Mouse (Mus musculus): ENCODE measurements around the gene Cdk11b. TPM values are rescaled to one million over a fixed set of nuclear protein-coding genes. Genes with fewer than 3 reads are reported as not detected.
A peak's percentile ranks its signal among the peaks of the same experiment; 100 is the strongest.

The Cdk11b gene
- total and polyA plus RNA-seq, 3 experiments: 56.6 to 249 (median 113) TPM

GRCm38 (mm10) chr4:155660641-155661040 is 36.0 kb downstream of the Cdk11b start:
- H3K27ac ChIP-seq (ENCODE audit: control insufficient read depth, low read depth, low read length): no peak overlapping the region
- H3K36me3 ChIP-seq (ENCODE audit: control insufficient read depth in 1 of 2, insufficient read depth in 2 of 2, low read length in 2 of 2): no peaks in the 10 kb centered on the region; a peak in 1 of 4 replicates
- H3K4me3 ChIP-seq (ENCODE audit: control insufficient read depth in 1 of 2, insufficient read depth in 1 of 2, low read depth in 2 of 2, low read length in 2 of 2): no peak overlapping the region
- peak; percentile 52 for DNase-seq (ENCODE audit: low read depth, low spot score)
- no peaks in the 10 kb centered on the region for H3K79me2 ChIP-seq (ENCODE audit: control insufficient read depth, insufficient read depth, low read length, poor library complexity)
- no peak overlapping the region for H3K9ac ChIP-seq (ENCODE audit: control insufficient read depth, low read depth, low read length, poor library complexity, severe bottlenecking)
- no peaks in the 10 kb centered on the region for H3K27me3 ChIP-seq (ENCODE audit: control insufficient read depth in 1 of 2, insufficient read depth in 2 of 2, low read length in 2 of 2)
- peaks cover 0 to 8% of the 10 kb centered on the region in 2 experiments; a peak in 1 of 4 replicates for H3K4me1 ChIP-seq (ENCODE audit: control insufficient read depth in 1 of 2, insufficient read depth in 2 of 2, low read length in 2 of 2)
- 0 out of 4 replicates have a peak, but pooled peaks of 1 of the 2 experiments have one; percentile 17 for TF ChIP-seq POLR2A (IDR thresholded peaks at IDR 0.05; ENCODE audit: control insufficient read depth in 1 of 2, insufficient read depth in 1 of 2, low read depth in 1 of 2, low read length in 2 of 2, poor library complexity in 1 of 2)
- TF ChIP-seq EP300 (IDR thresholded peaks at IDR 0.05; ENCODE audit: low read depth in 1 of 2, low read length in 2 of 2): 0 out of 4 replicates have a peak, but pooled peaks of 1 of the 2 experiments have one; percentile 5
- TF ChIP-seq ZMIZ1 (IDR thresholded peaks at IDR 0.05; ENCODE audit: low read depth, low read length): no peak
- TF ChIP-seq UBTF (IDR thresholded peaks at IDR 0.05; ENCODE audit: borderline replicate concordance, insufficient read depth, low read depth, low read length): no peak
- TF ChIP-seq SIN3A (IDR thresholded peaks at IDR 0.05; ENCODE audit: low read length): no peak
- H3K9me3 ChIP-seq (replicated peaks; ENCODE audit: insufficient read depth, low read length): no peaks in the 10 kb centered on the region

GRCm38 (mm10) chr4:155666903-155667302 is 42.2 kb downstream of the Cdk11b start:
- H3K4me3 ChIP-seq (ENCODE audit: control insufficient read depth in 1 of 2, insufficient read depth in 1 of 2, low read depth in 2 of 2, low read length in 2 of 2): no peak overlapping the region

GRCm38 (mm10) chr4:155668689-155669597 is 44.3 kb downstream of the Cdk11b start, which contains the start of gene Mib2:
Gene Mib2, minus strand, starts transcription at chr4:155669198.
- H3K79me2 ChIP-seq (ENCODE audit: control insufficient read depth, insufficient read depth, low read length, poor library complexity): peaks cover 5% of the 10 kb centered on the region; the same call in 1 of the 2 replicates
- peak within 1 kb of the TSS; percentile 85 for H3K9ac ChIP-seq (ENCODE audit: control insufficient read depth, low read depth, low read length, poor library complexity, severe bottlenecking)
- H3K4me3 ChIP-seq (ENCODE audit: control insufficient read depth in 1 of 2, insufficient read depth in 1 of 2, low read depth in 2 of 2, low read length in 2 of 2): peak within 1 kb of the TSS; percentile 93 to 98
- H3K4me1 ChIP-seq (ENCODE audit: control insufficient read depth in 1 of 2, insufficient read depth in 2 of 2, low read length in 2 of 2): peaks cover 2 to 3% of the 10 kb centered on the region in 2 experiments; a peak in 1 of 4 replicates
- no peaks in the 10 kb centered on the region for H3K27me3 ChIP-seq (ENCODE audit: control insufficient read depth in 1 of 2, insufficient read depth in 2 of 2, low read length in 2 of 2)
- no peaks in the 10 kb centered on the region for H3K9me3 ChIP-seq (replicated peaks; ENCODE audit: insufficient read depth, low read length)
- H3K27ac ChIP-seq (ENCODE audit: control insufficient read depth, low read depth, low read length): peak within 1 kb of the TSS; percentile 77
- DNase-seq (ENCODE audit: low read depth, low spot score): peak; percentile 98
- H3K36me3 ChIP-seq (ENCODE audit: control insufficient read depth in 1 of 2, insufficient read depth in 2 of 2, low read length in 2 of 2): peaks cover 0 to 2% of the 10 kb centered on the region in 2 experiments; a peak in 1 of 4 replicates
- TF ChIP-seq MAFK (IDR thresholded peaks at IDR 0.05; ENCODE audit: borderline replicate concordance, low read depth, low read length) (no peak), SIN3A (IDR thresholded peaks at IDR 0.05; ENCODE audit: low read length) (peak; percentile 100), ZKSCAN1 (IDR thresholded peaks at IDR 0.05; ENCODE audit: low read depth, low read length) (no peak), CHD1 (IDR thresholded peaks at IDR 0.05; ENCODE audit: low read depth, low read length) (no peak), ZMIZ1 (IDR thresholded peaks at IDR 0.05; ENCODE audit: low read depth, low read length) (no peak), CHD2 (IDR thresholded peaks at IDR 0.05; ENCODE audit: low read length) (peak; percentile 21; the same call in 1 of the 2 replicates), TBP (IDR thresholded peaks at IDR 0.05; ENCODE audit: low read depth, low read length) (no peak), ELF1 (IDR thresholded peaks at IDR 0.05; ENCODE audit: low read depth, low read length) (peak; percentile 100), HCFC1 (IDR thresholded peaks at IDR 0.05; ENCODE audit: low read depth, low read length) (peak; percentile 94), ZNF384 (IDR thresholded peaks at IDR 0.05; ENCODE audit: low read depth, low read length) (no peak), TAL1 (IDR thresholded peaks at IDR 0.05; ENCODE audit: low read length) (no peak), MAX (IDR thresholded peaks at IDR 0.05; ENCODE audit: low read length) (no peak; the same call in none of the 2 replicates), USF1 (IDR thresholded peaks at IDR 0.05; ENCODE audit: low read depth, low read length) (peak; percentile 65), JUND (IDR thresholded peaks at IDR 0.05; ENCODE audit: low read depth, low read length) (no peak), ZC3H11A (IDR thresholded peaks at IDR 0.05; ENCODE audit: low read depth, low read length) (no peak)

More at GRCm38 (mm10) chr4:155666903-155667302, 42.2 kb downstream of the Cdk11b start:
- Histone ChIP-seq H3K27me3 (ENCODE audit: control insufficient read depth in 1 of 2, insufficient read depth in 2 of 2, low read length in 2 of 2) (no peaks in the 10 kb centered on the region), H3K4me1 (ENCODE audit: control insufficient read depth in 1 of 2, insufficient read depth in 2 of 2, low read length in 2 of 2) (peaks cover 2 to 3% of the 10 kb centered on the region in 2 experiments; a peak in 1 of 4 replicates), H3K9me3 (replicated peaks; ENCODE audit: insufficient read depth, low read length) (no peaks in the 10 kb centered on the region), H3K27ac (ENCODE audit: control insufficient read depth, low read depth, low read length) (no peak overlapping the region; the same call in 1 of the 2 replicates), H3K36me3 (ENCODE audit: control insufficient read depth in 1 of 2, insufficient read depth in 2 of 2, low read length in 2 of 2) (peaks cover 0 to 2% of the 10 kb centered on the region in 2 experiments; a peak in 2 of 4 replicates), H3K79me2 (ENCODE audit: control insufficient read depth, insufficient read depth, low read length, poor library complexity) (peaks cover 5% of the 10 kb centered on the region; the same call in 1 of the 2 replicates), H3K9ac (ENCODE audit: control insufficient read depth, low read depth, low read length, poor library complexity, severe bottlenecking) (no peak overlapping the region)
- no peak for TF ChIP-seq ZNF384 (IDR thresholded peaks at IDR 0.05; ENCODE audit: low read depth, low read length)
- TF ChIP-seq ELF1 (IDR thresholded peaks at IDR 0.05; ENCODE audit: low read depth, low read length): no peak
- TF ChIP-seq BHLHE40 (IDR thresholded peaks at IDR 0.05; ENCODE audit: borderline replicate concordance, low read depth, low read length): no peak
- TF ChIP-seq POLR2AphosphoS5 (IDR thresholded peaks at IDR 0.05; ENCODE audit: borderline replicate concordance, low read depth, low read length): no peak
- no peak for TF ChIP-seq TCF12 (IDR thresholded peaks at IDR 0.05; ENCODE audit: low read depth, low read length)
- TF ChIP-seq MAZ (IDR thresholded peaks at IDR 0.05; ENCODE audit: low read depth, low read length): no peak
- no peak for TF ChIP-seq JUND (IDR thresholded peaks at IDR 0.05; ENCODE audit: low read depth, low read length)
- no peak for TF ChIP-seq USF2 (IDR thresholded peaks at IDR 0.05; ENCODE audit: borderline replicate concordance in 1 of 2, insufficient read depth in 1 of 2, low read depth in 1 of 2, low read length in 2 of 2)
- TF ChIP-seq TBP (IDR thresholded peaks at IDR 0.05; ENCODE audit: low read depth, low read length): no peak
- TF ChIP-seq MAFK (IDR thresholded peaks at IDR 0.05; ENCODE audit: borderline replicate concordance, low read depth, low read length): no peak
- TF ChIP-seq MYC (IDR thresholded peaks at IDR 0.05; ENCODE audit: low read depth, low read length): no peak
- TF ChIP-seq SMC3 (IDR thresholded peaks at IDR 0.05; ENCODE audit: low read depth, low read length): no peak
- TF ChIP-seq GABPA (IDR thresholded peaks at IDR 0.05; ENCODE audit: low read depth, low read length): no peak
- no peak for TF ChIP-seq POLR2A (IDR thresholded peaks at IDR 0.05; ENCODE audit: control insufficient read depth in 1 of 2, insufficient read depth in 1 of 2, low read depth in 1 of 2, low read length in 2 of 2, poor library complexity in 1 of 2)
- DNase-seq (ENCODE audit: low read depth, low spot score): no peak
